Mouse (Mus musculus): ENCODE data around the gene Asb12.
"Not testable (repeated sequence)": the region's sequence is repeated elsewhere in the genome, so short reads cannot be mapped to it uniquely, and the experiment has no call there.

The Asb12 gene

GRCm38 (mm10) chrX:95557887-95558286, at the start of gene Asb12, which contains the start of gene Pfn5:
Gene Asb12 (minus strand): TSS chrX:95557987.
Gene Pfn5 (plus strand): TSS chrX:95558104.
- no peak for DNase-seq (ENCODE audit: low spot score)

GRCm38 (mm10) chrX:95600609-95601008, 42.8 kb upstream of the Asb12 start:
- no peak for DNase-seq (ENCODE audit: low spot score)

DNA sequence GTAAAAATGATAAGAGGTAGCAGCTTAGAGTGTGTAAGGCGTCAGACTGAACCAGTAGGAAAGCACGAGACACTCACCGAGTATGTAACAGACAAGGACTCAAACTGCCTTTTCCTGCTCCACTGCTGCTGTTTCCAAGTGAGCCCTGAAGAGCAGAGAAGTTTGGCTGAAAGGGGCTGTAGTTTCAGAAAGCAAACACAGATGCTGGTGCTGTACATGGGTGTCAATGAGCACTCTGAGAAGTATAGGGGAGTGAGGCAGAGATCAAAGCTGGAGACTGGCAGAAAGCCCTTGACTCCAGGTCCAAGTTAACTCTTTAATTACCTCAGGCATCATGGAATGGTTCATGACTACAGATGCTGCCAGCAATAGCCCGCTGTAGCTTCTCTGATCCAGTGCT, 3.5 kb downstream of the Asb12 start:
- DNase-seq (ENCODE audit: low spot score) = no peak

DNA sequence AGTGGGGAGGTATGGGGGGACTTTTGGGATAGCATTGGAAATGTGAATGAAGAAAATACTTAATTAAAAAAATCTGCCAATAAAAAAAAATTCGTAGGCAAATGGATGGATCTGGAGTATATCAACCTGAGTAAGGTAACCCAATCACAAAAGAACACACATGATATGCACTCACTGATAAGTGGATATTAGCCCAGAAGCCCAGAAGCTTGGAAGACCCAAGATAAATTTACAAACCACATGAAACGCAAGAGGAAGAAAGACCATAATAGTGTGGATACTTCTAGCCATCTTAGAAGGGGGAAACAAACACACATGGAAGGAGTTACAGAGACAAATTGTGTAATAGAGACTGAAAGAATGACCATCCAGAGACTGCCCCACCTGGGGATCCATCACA, 22.3 kb downstream of the Asb12 start:
- not testable (repeated sequence) for DNase-seq (ENCODE audit: low spot score)

GRCm38 (mm10) chrX:95525166-95525565, 32.6 kb downstream of the Asb12 start:
- no peak for DNase-seq (ENCODE audit: low spot score)

GRCm38 (mm10) chrX:95523883-95524282, 33.9 kb downstream of the Asb12 start:
- DNase-seq (ENCODE audit: low spot score) = no peak

DNA sequence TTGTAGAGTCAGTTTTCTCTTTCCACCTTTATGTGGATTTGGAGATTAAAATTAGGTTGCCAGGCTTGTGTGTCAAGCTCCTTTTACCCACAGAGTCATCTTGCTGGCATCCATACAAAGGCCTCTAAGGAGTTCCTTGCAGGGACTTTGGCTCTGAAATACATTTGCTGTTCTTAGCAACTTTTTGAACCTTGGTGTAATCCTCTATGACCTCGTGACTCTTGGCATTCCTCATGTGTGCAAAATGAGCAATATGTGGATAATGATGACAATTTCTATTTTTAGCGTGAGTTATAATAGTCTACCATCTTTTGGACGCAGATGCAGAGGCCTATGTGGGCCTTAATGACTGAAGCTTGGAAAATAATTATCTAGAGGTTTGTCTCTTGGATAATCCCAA, 100.6 kb downstream of the Asb12 start:
- no peak for DNase-seq (ENCODE audit: low spot score)

- DNase-seq (ENCODE audit: low spot score) = no peak
Observed at GRCm38 (mm10) chrX:95445866-95446265, 111.9 kb downstream of the Asb12 start.

GRCm38 (mm10) chrX:95445141-95445540, 112.6 kb downstream of the Asb12 start:
- DNase-seq (ENCODE audit: low spot score) = no peak

- DNase-seq (ENCODE audit: low spot score) = peak; percentile 78
Observed at GRCm38 (mm10) chrX:95444776-95445111, 113.0 kb downstream of the Asb12 start, which contains the start of gene Amer1. Gene Amer1 (minus strand): TSS chrX:95444872.

- DNase-seq (ENCODE audit: low spot score) = peak; percentile 33
Observed at GRCm38 (mm10) chrX:95443898-95444775, 113.7 kb downstream of the Asb12 start.

DNA sequence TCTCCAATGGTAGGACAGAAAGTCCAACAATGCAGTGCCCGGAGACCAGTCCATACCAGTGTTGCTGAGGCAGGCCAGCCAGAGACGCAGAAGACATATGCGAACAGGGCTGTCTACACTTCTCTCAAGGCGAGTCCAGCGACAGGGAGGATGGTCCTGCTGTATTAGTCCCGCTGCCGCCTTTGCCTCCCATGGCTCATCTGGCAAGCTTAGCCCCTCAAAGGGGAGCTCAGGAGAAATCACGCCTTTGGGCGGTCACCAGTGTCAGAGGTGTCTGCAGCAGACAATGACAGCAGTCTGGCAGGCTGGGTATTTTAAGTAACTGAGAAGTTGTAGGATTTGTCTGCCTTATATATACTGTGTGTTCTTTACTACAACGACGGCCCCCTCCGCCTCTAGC, 114.4 kb downstream of the Asb12 start:
- no peak for DNase-seq (ENCODE audit: low spot score)

DNA sequence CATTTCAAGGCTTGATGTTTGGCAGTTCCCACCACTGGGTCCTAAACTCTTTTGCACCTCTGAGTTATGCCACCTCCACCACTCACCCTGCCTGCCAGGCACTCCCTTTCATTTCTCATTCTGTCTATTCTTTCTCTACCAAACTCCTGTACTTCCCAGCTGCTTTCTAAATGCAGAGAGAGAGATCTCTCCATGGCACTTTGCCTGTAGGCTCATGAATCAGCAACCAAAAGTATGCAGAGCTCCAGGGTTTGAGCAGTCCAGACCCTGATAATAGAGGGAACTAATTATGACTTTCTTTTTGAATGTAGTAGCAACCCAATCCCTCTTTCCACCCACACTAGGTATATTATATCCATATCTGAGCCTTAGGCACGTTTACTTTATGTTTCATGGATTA, 115.5 kb downstream of the Asb12 start:
- no peak for DNase-seq (ENCODE audit: low spot score)

GRCm38 (mm10) chrX:95441290-95441689, 116.5 kb downstream of the Asb12 start:
- DNase-seq (ENCODE audit: low spot score) = no peak

- DNase-seq (ENCODE audit: low spot score) = no peak
Observed at GRCm38 (mm10) chrX:95438491-95438890, 119.3 kb downstream of the Asb12 start.

DNA sequence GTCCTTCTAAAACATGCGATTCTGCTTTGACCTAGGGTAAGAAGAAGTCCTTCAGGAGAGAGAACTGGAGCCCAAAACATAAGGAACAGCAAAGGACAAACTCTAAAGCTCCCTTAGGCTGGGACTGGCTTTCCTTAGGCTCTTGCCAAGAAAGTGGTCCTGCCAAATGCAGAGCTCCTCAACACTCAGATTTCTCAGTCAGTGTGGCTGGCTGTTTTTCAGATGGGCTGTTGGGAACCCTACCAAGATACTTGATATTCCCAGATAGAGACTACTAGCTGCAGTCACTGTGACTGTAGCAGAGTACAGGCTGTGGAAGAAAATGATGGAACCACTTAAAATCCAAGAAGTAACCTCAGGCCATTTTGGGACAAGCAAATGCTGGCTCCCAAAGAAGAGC, 120.6 kb downstream of the Asb12 start:
- DNase-seq (ENCODE audit: low spot score) = no peak

Data from c-Kit-positive CD71-positive TER-119-positive erythroid progenitor cells, embryonic 14.5 days (primary cell).